Mouse (Mus musculus) embryonic facial prominence, embryonic 15.5 days (tissue): ENCODE data around the gene Asic3. TPM values are rescaled to one million over a fixed set of nuclear protein-coding genes. Genes with fewer than 3 reads are reported as not detected.
A peak's percentile ranks its signal among the peaks of the same experiment; 100 is the strongest.
"Not testable (repeated sequence)": the region's sequence is repeated elsewhere in the genome, so short reads cannot be mapped to it uniquely, and the experiment has no call there.

Experiments used
- ATAC-seq: fragments of 200-750 bp; cut with Nextera tagmentation; 2 replicates; pipeline ENCODE4 v1.8.0; 2017; ENCODE audit warnings: low read depth, moderate TSS enrichment; ENCODE audit not compliant: insufficient number of reproducible peaks, low FRiP score, low TSS enrichment
- H3K27ac ChIP-seq: fragments of 300-500 bp; sonication (generic); replicated peaks from 2 replicates; pipeline ENCODE4 v1.5.1; 2015; ENCODE audit warnings: mild to moderate bottlenecking, inconsistent platforms
- H3K27me3 ChIP-seq: fragments of 300-500 bp; sonication (generic); 2 replicates; pipeline ENCODE4 v1.6.1; 2015; ENCODE audit warnings: inconsistent platforms
- H3K36me3 ChIP-seq: fragments of 300-500 bp; sonication (generic); 2 replicates; pipeline ENCODE4 v1.6.1; 2015; ENCODE audit warnings: mild to moderate bottlenecking, inconsistent platforms
- H3K4me1 ChIP-seq: fragments of 300-500 bp; sonication (generic); 2 replicates; pipeline ENCODE4 v1.6.1; 2015; ENCODE audit warnings: inconsistent platforms
- H3K4me2 ChIP-seq: fragments of 300-500 bp; sonication (generic); replicated peaks from 2 replicates; pipeline ENCODE4 v1.6.1; 2015; ENCODE audit warnings: mild to moderate bottlenecking, inconsistent platforms
- H3K4me3 ChIP-seq: fragments of 300-500 bp; sonication (generic); replicated peaks from 2 replicates; pipeline ENCODE4 v1.5.1; 2015; ENCODE audit warnings: mild to moderate bottlenecking, inconsistent platforms
- H3K9ac ChIP-seq: fragments of 300-500 bp; sonication (generic); 2 replicates; pipeline ENCODE4 v1.6.1; 2015; ENCODE audit warnings: inconsistent platforms
- H3K9me3 ChIP-seq: fragments of 300-500 bp; sonication (generic); replicated peaks from 2 replicates; pipeline ENCODE4 v1.6.1; 2016; ENCODE audit warnings: inconsistent platforms
- WGBS: fragments of 180-500 bp; shearing (Covaris S2); methylation state at CpG from one replicate; pipeline ENCODE4 v1.1.7; 2015; 5-methylcytosine and 5-hydroxymethylcytosine counted together
- polyA plus RNA-seq: library from polyadenylated mRNA; unstranded; fragments of >200 nt; fragmentation: Nextera tagmentation; extraction: Ambion mirVana; gene quantifications from 2 replicates; pipeline ENCODE4 v1.2.1, GENCODE M21; 2015

The Asic3 gene
- polyA plus RNA-seq, 1 experiment from 2014 or later, result 1.6 TPM

DNA sequence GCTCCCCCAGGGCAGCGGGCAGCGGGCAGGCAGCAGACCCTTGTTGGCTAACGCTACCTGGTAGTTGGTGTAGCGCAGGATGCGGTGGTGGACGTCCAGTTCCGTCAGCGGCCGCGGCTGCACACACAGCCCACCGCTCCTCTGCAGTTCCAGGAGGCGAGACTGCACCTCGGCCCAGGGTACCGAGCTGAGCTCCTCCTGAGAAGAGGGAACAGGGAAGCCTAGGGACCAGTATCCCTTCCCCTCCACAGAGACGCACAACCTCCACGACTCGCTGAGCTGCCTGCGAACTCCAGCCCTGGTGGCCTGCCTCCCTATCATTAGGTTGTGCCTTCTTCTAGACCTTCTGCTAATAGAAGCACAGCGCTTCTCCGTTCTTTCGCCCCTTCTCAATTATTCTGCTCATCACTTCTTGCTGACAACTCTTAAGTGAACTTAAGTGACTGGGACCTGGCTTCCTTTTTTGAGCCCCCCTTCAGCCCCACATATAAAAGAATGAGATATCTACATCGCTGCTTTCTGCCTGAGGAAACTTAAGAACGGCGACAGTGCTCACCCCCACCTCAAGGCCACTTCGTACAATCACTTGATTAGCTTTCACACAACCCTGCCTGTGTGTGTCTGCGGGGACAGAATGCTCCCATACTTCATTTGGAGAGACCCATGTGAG, 24.8 kb upstream of the Asic3 start:
- Histone ChIP-seq H3K4me3 (peak overlapping the region; percentile 47), H3K4me2 (peak overlapping the region; percentile 94), H3K9ac (0 out of 2 replicates have a peak overlapping the region, but pooled peaks have one; percentile 24), H3K9me3 (no peaks in the 10 kb centered on the region), H3K27me3 (peaks cover 45% of the 10 kb centered on the region), H3K27ac (no peak overlapping the region), H3K4me1 (peaks cover 25% of the 10 kb centered on the region), H3K36me3 (no peaks in the 10 kb centered on the region)
- ATAC-seq, result no peak
- 23% methylated on average over 26 of the region's 26 CpGs for WGBS

GRCm38 (mm10) chr5:24389011-24389657, 24.1 kb upstream of the Asic3 start:
- H3K27me3 ChIP-seq, result peaks cover 45% of the 10 kb centered on the region

DNA sequence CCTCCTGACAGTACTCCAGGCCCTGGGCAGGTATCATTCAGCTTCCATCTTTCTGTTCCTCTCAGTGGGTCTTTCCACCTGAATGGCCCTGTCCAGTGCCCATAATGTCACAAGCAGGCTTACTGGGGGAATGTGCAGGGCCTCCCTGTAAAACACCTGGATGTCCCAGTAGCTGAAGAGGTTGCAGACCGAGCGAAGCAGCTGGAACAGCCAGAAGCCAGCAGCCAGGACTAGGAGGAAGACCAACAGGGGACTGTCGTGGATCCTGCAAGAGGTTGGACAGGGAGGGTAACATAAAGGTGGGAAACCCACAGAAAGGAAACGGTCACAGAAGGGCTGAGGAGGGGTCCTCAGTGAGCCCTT, 23.6 kb upstream of the Asic3 start:
- Histone ChIP-seq H3K4me1 (peaks cover 23% of the 10 kb centered on the region), H3K9ac (no peak overlapping the region), H3K27me3 (peaks cover 45% of the 10 kb centered on the region), H3K4me2 (no peak overlapping the region), H3K4me3 (no peak overlapping the region), H3K36me3 (no peaks in the 10 kb centered on the region), H3K27ac (no peak overlapping the region), H3K9me3 (no peaks in the 10 kb centered on the region)
- WGBS, result 76% methylated on average over 4 of the region's 4 CpGs
- ATAC-seq, result no peak

More at GRCm38 (mm10) chr5:24389011-24389657, 24.1 kb upstream of the Asic3 start:
- Histone ChIP-seq H3K4me3 (no peak overlapping the region), H3K4me2 (no peak overlapping the region), H3K9ac (no peak overlapping the region), H3K9me3 (no peaks in the 10 kb centered on the region), H3K36me3 (no peaks in the 10 kb centered on the region), H3K4me1 (peaks cover 25% of the 10 kb centered on the region), H3K27ac (no peak overlapping the region)
- WGBS, result 51% methylated on average over 7 of the region's 7 CpGs
- ATAC-seq, result no peak

GRCm38 (mm10) chr5:24391864-24392263, 21.3 kb upstream of the Asic3 start, which contains the start of gene Atg9b:
Atg9b (minus strand) TSS chr5:24392143.
- WGBS, result 77% methylated on average over 7 of the region's 7 CpGs
- peaks cover 27% of the 10 kb centered on the region for H3K4me1 ChIP-seq
- H3K36me3 ChIP-seq, result no peaks in the 10 kb centered on the region
- H3K27ac ChIP-seq, result no peak within 1 kb of the TSS
- no peaks in the 10 kb centered on the region for H3K9me3 ChIP-seq
- H3K9ac ChIP-seq, result no peak within 1 kb of the TSS
- no peak for ATAC-seq
- peaks cover 28% of the 10 kb centered on the region for H3K27me3 ChIP-seq
- H3K4me3 ChIP-seq, result no peak within 1 kb of the TSS
- H3K4me2 ChIP-seq, result no peak within 1 kb of the TSS

DNA sequence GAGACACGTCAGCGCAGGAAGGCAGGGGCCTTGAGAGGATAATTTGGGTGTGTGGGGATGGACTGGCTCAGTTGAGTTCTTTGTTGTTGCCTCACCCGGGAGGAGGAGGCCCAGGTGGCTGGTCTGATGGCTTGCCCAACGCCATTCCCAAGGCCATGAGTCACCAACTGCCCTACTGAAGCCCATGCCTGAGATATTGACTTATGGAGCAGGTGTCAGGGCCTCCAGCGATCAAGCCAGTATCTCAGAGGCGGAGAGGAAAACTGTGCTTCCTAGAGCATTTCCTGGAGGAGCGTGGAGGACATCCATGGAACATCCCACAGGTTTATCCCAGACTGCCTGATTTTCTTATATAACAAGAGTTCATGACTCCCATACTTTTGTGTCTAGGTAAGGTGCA, 20.5 kb upstream of the Asic3 start:
- Histone ChIP-seq H3K36me3 (no peaks in the 10 kb centered on the region), H3K27ac (no peak overlapping the region), H3K4me2 (no peak overlapping the region), H3K4me1 (peaks cover 19% of the 10 kb centered on the region), H3K4me3 (no peak overlapping the region), H3K9me3 (no peaks in the 10 kb centered on the region), H3K9ac (no peak overlapping the region), H3K27me3 (peaks cover 19% of the 10 kb centered on the region)
- no peak for ATAC-seq
- WGBS, result 72% methylated on average over 7 of the region's 7 CpGs

DNA sequence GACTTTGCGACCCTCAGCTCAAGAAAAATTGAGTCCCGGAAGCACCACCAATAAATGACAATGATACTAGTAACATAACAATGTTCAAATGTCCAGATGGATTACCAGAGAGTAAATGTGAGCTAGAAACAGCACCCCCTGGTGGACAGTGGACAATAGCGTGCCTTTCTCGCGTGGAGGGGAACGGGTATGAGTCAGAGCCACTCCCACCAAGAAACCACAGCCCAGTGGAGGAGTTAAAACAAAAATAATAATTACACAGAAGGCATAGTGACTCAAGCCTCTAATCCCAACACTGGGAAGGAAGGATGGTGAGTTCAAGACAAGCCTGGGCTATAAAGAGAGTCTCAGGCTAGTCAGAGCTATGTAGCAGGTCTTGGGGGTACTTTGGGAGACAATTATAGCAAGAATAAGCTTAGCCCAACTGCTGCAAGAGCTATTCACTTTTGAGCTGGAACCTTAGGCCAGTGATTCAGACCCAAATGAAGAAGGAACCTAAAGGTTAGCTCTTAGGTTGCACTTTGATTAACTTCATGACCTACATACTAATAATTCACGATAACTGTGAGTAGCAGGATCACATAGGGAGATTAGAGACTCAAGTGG, 19.7 kb upstream of the Asic3 start, which contains the start of gene Abcb8:
Abcb8 (plus strand) TSS at position 272 of the 606 bp plus-strand sequence.
- peaks cover 12% of the 10 kb centered on the region for H3K27me3 ChIP-seq
- H3K27ac ChIP-seq, result peak within 1 kb of the TSS; percentile 82
- WGBS, result 23% methylated on average over 7 of the region's 7 CpGs
- peaks cover 12% of the 10 kb centered on the region for H3K4me1 ChIP-seq
- H3K4me3 ChIP-seq, result peak within 1 kb of the TSS; percentile 66
- no peak within 1 kb of the TSS for H3K9ac ChIP-seq
- peak within 1 kb of the TSS; percentile 66 for H3K4me2 ChIP-seq
- H3K36me3 ChIP-seq, result no peaks in the 10 kb centered on the region
- no peaks in the 10 kb centered on the region for H3K9me3 ChIP-seq
- no peak for ATAC-seq

GRCm38 (mm10) chr5:24394165-24394894, 18.9 kb upstream of the Asic3 start:
- peak overlapping the region; percentile 82 for H3K27ac ChIP-seq
- H3K9ac ChIP-seq, result no peak overlapping the region
- H3K4me1 ChIP-seq, result peaks cover 12% of the 10 kb centered on the region
- H3K27me3 ChIP-seq, result peaks cover 4% of the 10 kb centered on the region; the same call in 1 of the 2 replicates
- no peaks in the 10 kb centered on the region for H3K36me3 ChIP-seq
- ATAC-seq, result peak; percentile 96
- no peaks in the 10 kb centered on the region for H3K9me3 ChIP-seq
- H3K4me2 ChIP-seq, result peak overlapping the region; percentile 66
- WGBS, result under 1% methylated on average over 36 of the region's 36 CpGs
- peak overlapping the region; percentile 66 for H3K4me3 ChIP-seq

GRCm38 (mm10) chr5:24396254-24396653, 16.9 kb upstream of the Asic3 start:
- not testable (repeated sequence) for H3K27me3 ChIP-seq, H3K4me3 ChIP-seq, H3K9ac ChIP-seq, ATAC-seq, H3K27ac ChIP-seq, H3K4me2 ChIP-seq, H3K9me3 ChIP-seq
- Histone ChIP-seq H3K36me3 (peaks cover 11% of the 10 kb centered on the region; the same call in 1 of the 2 replicates), H3K4me1 (peaks cover 12% of the 10 kb centered on the region)
- WGBS, result 85% methylated on average over 6 of the region's 6 CpGs

DNA sequence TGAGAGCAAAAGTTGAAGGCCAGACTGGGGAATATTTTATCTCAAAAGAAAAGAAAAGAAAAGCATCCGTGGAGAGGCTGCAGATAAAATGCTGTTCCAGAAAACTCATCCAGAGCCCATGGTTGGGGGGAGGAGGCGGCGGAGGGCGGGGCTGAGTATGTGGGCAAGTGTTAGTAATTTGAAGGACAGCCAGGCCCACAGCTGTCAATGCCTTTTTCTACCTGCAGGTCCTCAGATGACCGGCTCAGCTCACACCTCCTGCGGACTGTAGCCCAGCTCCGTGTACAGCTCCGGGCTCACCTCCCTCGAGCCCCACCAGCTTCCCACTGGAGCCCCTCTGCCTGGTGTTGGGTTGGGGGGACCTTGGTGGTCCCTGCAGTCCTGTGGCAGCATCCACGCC, 13.5 kb upstream of the Asic3 start:
- no peak overlapping the region for H3K4me2 ChIP-seq
- peaks cover 5% of the 10 kb centered on the region for H3K4me1 ChIP-seq
- no peak overlapping the region for H3K4me3 ChIP-seq
- H3K27me3 ChIP-seq, result no peaks in the 10 kb centered on the region
- no peaks in the 10 kb centered on the region for H3K9me3 ChIP-seq
- no peak for ATAC-seq
- no peak overlapping the region for H3K27ac ChIP-seq
- WGBS, result 80% methylated on average over 10 of the region's 10 CpGs
- H3K9ac ChIP-seq, result no peak overlapping the region
- H3K36me3 ChIP-seq, result peaks cover 42% of the 10 kb centered on the region

DNA sequence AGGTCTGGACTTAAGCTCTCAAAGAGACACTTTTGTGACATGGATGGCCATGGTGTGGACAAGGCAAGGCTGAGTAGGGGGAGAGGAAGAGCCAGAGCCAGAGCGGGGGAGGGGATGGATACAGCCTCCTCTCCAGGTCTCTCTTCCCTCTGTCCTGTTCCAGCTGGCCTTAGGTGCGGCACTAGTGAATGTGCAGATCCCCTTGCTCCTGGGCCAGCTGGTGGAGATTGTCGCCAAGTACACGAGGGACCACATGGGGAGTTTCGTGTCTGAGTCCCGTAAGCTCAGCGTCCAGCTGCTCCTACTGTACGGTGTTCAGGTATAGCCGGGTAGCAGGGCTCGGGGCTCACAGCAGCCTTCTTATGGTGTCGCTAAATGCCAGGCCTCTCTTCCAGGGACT, 12.8 kb upstream of the Asic3 start:
- ATAC-seq, result peak; percentile 32; the same call in 1 of the 2 replicates
- Histone ChIP-seq H3K9ac (no peak overlapping the region), H3K4me1 (no peaks in the 10 kb centered on the region), H3K4me3 (no peak overlapping the region), H3K4me2 (no peak overlapping the region), H3K27me3 (no peaks in the 10 kb centered on the region), H3K9me3 (no peaks in the 10 kb centered on the region), H3K36me3 (peaks cover 44% of the 10 kb centered on the region), H3K27ac (no peak overlapping the region)
- 91% methylated on average over 11 of the region's 11 CpGs for WGBS
